Mouse (Mus musculus): ENCODE measurements around the gene Akt3. TPM values are rescaled to one million over a fixed set of nuclear protein-coding genes. Genes with fewer than 3 reads are reported as not detected.

Gene Akt3
- polyA plus RNA-seq, 1 experiment from 2014 or later = 4.8 TPM

DNA sequence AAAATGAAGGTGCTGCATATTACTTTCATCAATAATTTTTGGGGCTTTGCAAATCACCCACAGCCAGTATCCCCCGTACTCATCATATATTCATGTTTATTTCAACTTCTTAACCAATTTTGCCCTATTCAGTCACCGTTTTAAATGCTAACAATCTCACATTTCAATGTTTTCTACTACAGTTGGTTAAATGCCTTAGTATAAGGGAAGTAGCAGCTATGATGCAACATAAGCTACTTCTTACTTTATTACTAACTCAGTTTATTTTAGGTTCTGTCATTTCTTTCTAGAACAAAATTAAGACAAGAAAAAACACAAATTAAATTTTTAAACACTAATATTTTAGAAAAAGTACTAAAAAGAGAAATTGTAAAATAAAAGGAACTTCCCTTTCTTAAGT, 78.4 kb downstream of the Akt3 start:
- Histone ChIP-seq H3K4me2 (no peak overlapping the region), H3K9me3 (no peaks in the 10 kb centered on the region), H3K36me3 (no peaks in the 10 kb centered on the region), H3K4me3 (no peak overlapping the region), H3K9ac (no peak overlapping the region), H3K27me3 (no peaks in the 10 kb centered on the region), H3K27ac (no peak overlapping the region), H3K4me1 (no peaks in the 10 kb centered on the region)
- no peak for ATAC-seq (ENCODE audit: insufficient number of reproducible peaks, low FRiP score, low TSS enrichment, low read depth)
- 92% methylated on average over 2 of the region's 2 CpGs for WGBS

DNA sequence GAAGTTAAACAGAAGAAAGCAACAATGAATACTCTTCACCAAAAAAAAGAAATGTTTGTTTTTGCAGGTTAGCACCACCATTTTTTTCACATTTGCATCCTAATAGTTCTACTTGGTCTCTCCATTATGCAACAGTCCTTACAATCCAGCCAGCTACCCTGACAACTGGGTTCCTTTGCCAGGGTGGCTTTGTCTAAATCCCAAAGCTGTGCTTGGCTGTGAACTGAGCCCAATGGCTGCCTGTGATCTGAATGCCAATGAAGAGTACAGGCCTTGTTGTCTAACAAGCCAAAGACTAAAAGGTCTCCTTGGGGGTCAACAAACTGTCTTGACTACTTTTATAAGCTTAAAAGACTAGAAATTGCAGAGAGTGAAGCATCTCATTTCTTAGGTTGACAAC, 82.6 kb downstream of the Akt3 start:
- Histone ChIP-seq H3K27ac (no peak overlapping the region), H3K36me3 (no peaks in the 10 kb centered on the region), H3K9me3 (no peaks in the 10 kb centered on the region), H3K4me3 (no peak overlapping the region), H3K4me1 (no peaks in the 10 kb centered on the region), H3K9ac (no peak overlapping the region), H3K27me3 (no peaks in the 10 kb centered on the region), H3K4me2 (no peak overlapping the region)
- ATAC-seq (ENCODE audit: insufficient number of reproducible peaks, low FRiP score, low TSS enrichment, low read depth) = no peak

GRCm38 (mm10) chr1:177171300-177171699, 86.7 kb downstream of the Akt3 start:
- no peak overlapping the region for H3K9ac ChIP-seq
- no peaks in the 10 kb centered on the region for H3K9me3 ChIP-seq
- H3K36me3 ChIP-seq = no peaks in the 10 kb centered on the region
- H3K27me3 ChIP-seq = no peaks in the 10 kb centered on the region
- no peak for ATAC-seq (ENCODE audit: insufficient number of reproducible peaks, low FRiP score, low TSS enrichment, low read depth)
- H3K4me3 ChIP-seq = no peak overlapping the region
- H3K4me2 ChIP-seq = no peak overlapping the region
- H3K27ac ChIP-seq = no peak overlapping the region
- no peaks in the 10 kb centered on the region for H3K4me1 ChIP-seq

DNA sequence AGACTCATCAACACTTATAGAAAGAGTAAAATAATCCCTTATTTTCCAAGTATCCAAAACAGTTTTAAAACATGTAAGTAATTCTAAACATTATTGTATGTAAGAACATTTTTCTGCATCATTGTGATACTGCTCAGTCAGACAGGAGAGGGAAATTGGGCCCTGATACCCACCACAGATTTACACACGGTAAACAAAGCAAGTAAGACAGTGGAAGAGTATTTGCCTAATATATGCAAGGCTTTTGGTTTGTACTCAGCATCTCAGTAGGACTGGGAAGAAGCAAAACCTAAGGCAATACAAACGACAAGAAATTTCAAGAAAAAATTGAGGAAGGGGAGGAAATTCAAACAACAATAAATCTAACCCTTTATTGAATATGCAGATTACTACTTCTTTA, 92.2 kb downstream of the Akt3 start:
- Histone ChIP-seq H3K4me1 (no peaks in the 10 kb centered on the region), H3K27me3 (no peaks in the 10 kb centered on the region), H3K36me3 (no peaks in the 10 kb centered on the region), H3K4me3 (no peak overlapping the region), H3K9me3 (no peaks in the 10 kb centered on the region), H3K27ac (no peak overlapping the region), H3K4me2 (no peak overlapping the region), H3K9ac (no peak overlapping the region)
- ATAC-seq (ENCODE audit: insufficient number of reproducible peaks, low FRiP score, low TSS enrichment, low read depth) = no peak
- 53% methylated on average over 2 of the region's 2 CpGs for WGBS

- ATAC-seq (ENCODE audit: insufficient number of reproducible peaks, low FRiP score, low TSS enrichment, low read depth) = no peak
- Histone ChIP-seq H3K4me3 (no peak overlapping the region), H3K9ac (no peak overlapping the region), H3K9me3 (no peaks in the 10 kb centered on the region), H3K36me3 (no peaks in the 10 kb centered on the region), H3K27ac (no peak overlapping the region), H3K27me3 (no peaks in the 10 kb centered on the region), H3K4me2 (no peak overlapping the region), H3K4me1 (no peaks in the 10 kb centered on the region)
- 79% methylated on average over 2 of the region's 2 CpGs for WGBS
These were observed 92.7 kb downstream of the Akt3 start for GRCm38 (mm10) chr1:177165336-177165735.

GRCm38 (mm10) chr1:177150344-177151021, 107.5 kb downstream of the Akt3 start:
- Histone ChIP-seq H3K9ac (no peak overlapping the region), H3K4me1 (no peaks in the 10 kb centered on the region), H3K4me2 (no peak overlapping the region; the same call in 1 of the 2 replicates), H3K27me3 (no peaks in the 10 kb centered on the region), H3K9me3 (no peaks in the 10 kb centered on the region), H3K4me3 (no peak overlapping the region), H3K27ac (no peak overlapping the region), H3K36me3 (no peaks in the 10 kb centered on the region)
- 17% methylated on average over 11 of the region's 11 CpGs for WGBS
- no peak for ATAC-seq (ENCODE audit: insufficient number of reproducible peaks, low FRiP score, low TSS enrichment, low read depth)

- Histone ChIP-seq H3K27ac (no peak overlapping the region), H3K4me2 (no peak overlapping the region), H3K4me3 (no peak overlapping the region), H3K9me3 (no peaks in the 10 kb centered on the region), H3K27me3 (no peaks in the 10 kb centered on the region), H3K36me3 (no peaks in the 10 kb centered on the region), H3K4me1 (no peaks in the 10 kb centered on the region), H3K9ac (no peak overlapping the region)
- WGBS = 50% methylated on average over 2 of the region's 2 CpGs
- no peak for ATAC-seq (ENCODE audit: insufficient number of reproducible peaks, low FRiP score, low TSS enrichment, low read depth)
These were observed 109.3 kb downstream of the Akt3 start for GRCm38 (mm10) chr1:177148746-177149145.

DNA sequence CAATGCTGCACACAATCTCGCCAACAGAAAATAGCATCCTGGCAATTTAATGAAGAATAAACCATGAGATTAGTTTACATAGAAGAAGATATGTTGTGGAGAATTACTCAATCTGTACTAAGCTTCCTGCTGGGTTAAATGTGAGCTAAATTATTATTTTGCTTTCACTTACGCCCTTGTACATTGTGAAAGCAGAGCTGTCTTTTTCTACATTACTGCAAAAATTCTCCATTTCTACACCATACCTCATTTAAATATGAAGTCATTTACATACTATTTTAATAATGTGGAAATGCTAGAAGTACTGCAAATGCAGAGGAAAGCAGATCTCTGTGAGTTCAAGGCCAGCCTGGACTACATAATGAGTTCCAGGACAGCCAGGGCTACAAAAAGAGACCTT, 116.5 kb downstream of the Akt3 start:
- no peak for ATAC-seq (ENCODE audit: insufficient number of reproducible peaks, low FRiP score, low TSS enrichment, low read depth)
- WGBS = 87% methylated on average over 2 of the region's 2 CpGs
- H3K27ac ChIP-seq = no peak overlapping the region

DNA sequence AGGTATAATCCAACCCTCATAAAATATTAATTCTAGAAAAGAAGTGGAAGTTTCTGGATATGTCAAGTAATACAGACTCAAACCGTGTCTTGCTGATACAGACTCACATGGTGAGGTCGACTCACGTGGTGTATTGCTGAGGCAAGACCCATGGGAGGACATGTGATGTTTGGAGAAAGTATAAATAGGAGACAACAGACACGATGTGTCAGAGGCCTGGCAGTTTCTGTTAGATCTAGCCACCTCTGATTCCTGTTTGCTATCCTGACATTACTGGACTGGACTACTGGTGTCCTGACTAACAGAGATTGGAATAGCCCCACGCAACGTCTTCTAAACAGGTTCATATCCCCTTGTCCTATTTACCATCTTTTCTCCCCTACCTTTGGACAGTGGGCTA, 118.4 kb downstream of the Akt3 start:
- Histone ChIP-seq H3K4me3 (no peak overlapping the region), H3K4me2 (no peak overlapping the region), H3K4me1 (no peaks in the 10 kb centered on the region), H3K9me3 (no peaks in the 10 kb centered on the region), H3K9ac (no peak overlapping the region), H3K27me3 (no peaks in the 10 kb centered on the region), H3K36me3 (no peaks in the 10 kb centered on the region), H3K27ac (no peak overlapping the region)
- ATAC-seq (ENCODE audit: insufficient number of reproducible peaks, low FRiP score, low TSS enrichment, low read depth) = no peak
- 83% methylated on average over 6 of the region's 6 CpGs for WGBS

More for the DNA sequence above, 116.5 kb downstream of the Akt3 start:
- Histone ChIP-seq H3K4me3 (no peak overlapping the region), H3K4me1 (no peaks in the 10 kb centered on the region), H3K4me2 (no peak overlapping the region), H3K36me3 (no peaks in the 10 kb centered on the region), H3K27me3 (no peaks in the 10 kb centered on the region), H3K9me3 (no peaks in the 10 kb centered on the region), H3K9ac (no peak overlapping the region)

DNA sequence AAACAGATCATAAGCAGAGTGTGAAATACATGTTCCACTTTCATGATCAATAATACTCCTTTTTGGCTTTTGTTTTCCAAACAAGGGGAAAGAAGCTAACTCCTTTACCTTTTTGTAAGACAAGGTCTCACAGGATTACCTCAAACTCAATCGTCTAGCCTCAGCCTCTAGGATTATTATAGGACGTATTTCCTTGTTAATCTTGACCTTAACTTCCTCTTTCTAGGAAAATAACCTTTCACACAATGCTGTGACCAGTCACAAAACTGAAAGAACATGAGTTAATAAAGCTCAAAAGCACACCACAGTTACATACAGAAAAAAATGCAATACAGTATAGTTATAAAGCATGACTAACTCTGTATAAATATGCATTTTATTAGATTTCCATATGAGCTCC, 126.5 kb downstream of the Akt3 start:
- WGBS = 56% methylated on average over 2 of the region's 2 CpGs

DNA sequence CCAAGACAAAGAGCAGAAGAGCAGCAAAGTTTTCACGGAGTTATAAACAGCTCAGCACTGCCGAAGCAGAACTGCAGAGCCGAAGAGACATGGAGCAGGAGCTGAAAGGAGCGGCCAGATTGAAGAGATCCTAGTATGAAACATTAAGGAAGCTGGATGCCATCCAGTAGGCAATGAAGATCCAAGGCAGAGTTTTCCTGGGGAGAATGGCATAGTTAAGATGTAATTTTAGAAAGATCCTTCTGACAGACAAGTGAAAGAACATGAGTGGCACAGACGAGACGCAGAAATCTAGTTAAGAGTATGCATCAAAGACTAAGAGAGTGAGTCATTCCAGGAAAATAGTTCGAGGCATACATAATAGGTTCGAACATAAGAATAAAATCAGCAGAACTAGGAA, 131.3 kb downstream of the Akt3 start:
- 76% methylated on average over 8 of the region's 8 CpGs for WGBS
- no peaks in the 10 kb centered on the region for H3K36me3 ChIP-seq
- H3K27ac ChIP-seq = no peak overlapping the region
- no peak overlapping the region for H3K4me2 ChIP-seq
- H3K9me3 ChIP-seq = no peaks in the 10 kb centered on the region
- ATAC-seq (ENCODE audit: insufficient number of reproducible peaks, low FRiP score, low TSS enrichment, low read depth) = no peak
- no peak overlapping the region for H3K4me3 ChIP-seq
- H3K9ac ChIP-seq = no peak overlapping the region
- H3K4me1 ChIP-seq = no peaks in the 10 kb centered on the region
- no peaks in the 10 kb centered on the region for H3K27me3 ChIP-seq

More for the DNA sequence above, 126.5 kb downstream of the Akt3 start:
- no peaks in the 10 kb centered on the region for H3K4me1 ChIP-seq
- H3K9ac ChIP-seq = no peak overlapping the region
- H3K27ac ChIP-seq = no peak overlapping the region
- no peaks in the 10 kb centered on the region for H3K27me3 ChIP-seq
- H3K4me3 ChIP-seq = no peak overlapping the region
- H3K36me3 ChIP-seq = no peaks in the 10 kb centered on the region
- no peak for ATAC-seq (ENCODE audit: insufficient number of reproducible peaks, low FRiP score, low TSS enrichment, low read depth)
- no peak overlapping the region for H3K4me2 ChIP-seq
- H3K9me3 ChIP-seq = no peaks in the 10 kb centered on the region

GRCm38 (mm10) chr1:177110665-177111271, 147.2 kb downstream of the Akt3 start:
- Histone ChIP-seq H3K4me2 (no peak overlapping the region), H3K9ac (no peak overlapping the region), H3K27me3 (no peaks in the 10 kb centered on the region), H3K4me1 (no peaks in the 10 kb centered on the region), H3K27ac (no peak overlapping the region), H3K36me3 (no peaks in the 10 kb centered on the region), H3K4me3 (no peak overlapping the region), H3K9me3 (no peaks in the 10 kb centered on the region)
- WGBS = 75% methylated on average over 2 of the region's 2 CpGs
- ATAC-seq (ENCODE audit: insufficient number of reproducible peaks, low FRiP score, low TSS enrichment, low read depth) = no peak

DNA sequence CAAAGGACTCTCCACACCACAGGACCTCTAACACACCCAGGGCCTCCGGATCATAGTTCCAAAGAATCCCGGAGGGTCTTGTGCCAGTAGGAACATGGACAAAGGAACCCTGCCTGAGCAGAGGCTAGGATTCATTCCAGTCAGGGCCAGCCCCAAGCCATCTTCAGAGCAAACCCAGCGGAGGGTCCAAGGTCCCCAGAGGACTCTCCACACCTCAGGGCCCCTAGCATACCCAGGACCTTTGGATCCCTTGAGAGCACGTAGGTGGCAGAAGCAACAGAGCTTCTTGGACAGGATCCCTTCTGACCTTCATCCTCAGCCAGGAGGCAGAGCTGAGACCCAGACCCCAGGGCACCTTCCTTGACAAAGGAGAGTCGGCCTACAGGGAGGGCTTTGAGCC, 167.5 kb downstream of the Akt3 start:
- WGBS = 93% methylated on average over 5 of the region's 5 CpGs
- no peak for ATAC-seq (ENCODE audit: insufficient number of reproducible peaks, low FRiP score, low TSS enrichment, low read depth)
- H3K9ac ChIP-seq = no peak overlapping the region

More for the DNA sequence above, 167.5 kb downstream of the Akt3 start:
- Histone ChIP-seq H3K27ac (no peak overlapping the region), H3K4me3 (no peak overlapping the region), H3K36me3 (no peaks in the 10 kb centered on the region; the same call in 1 of the 2 replicates), H3K4me1 (no peaks in the 10 kb centered on the region), H3K27me3 (no peaks in the 10 kb centered on the region), H3K9me3 (no peaks in the 10 kb centered on the region), H3K4me2 (no peak overlapping the region)
